Mouse (Mus musculus): ENCODE measurements at regions not wholly inside any gene's neighbourhood (a gene's known extent, or its start where the extent isn't known, plus 50 kb on each side); places are given as distances from the start of the nearest gene placed in this dataset.
A peak's percentile ranks its signal among the peaks of the same experiment; 100 is the strongest.

- ATAC-seq (ENCODE audit: low FRiP score) (peak; percentile 70), DNase-seq (ENCODE audit: low spot score, missing footprints) (peak; percentile 90)
- H3K36me3 ChIP-seq (ENCODE audit: control insufficient read depth, insufficient read depth, low read length), result no peaks in the 10 kb centered on the region
- 4% methylated on average over 36 of the region's 36 CpGs for WGBS
- H3K4me2 ChIP-seq, result peak overlapping the region; percentile 44
- peaks cover 6% of the 10 kb centered on the region; the same call in 1 of the 2 replicates for H3K4me1 ChIP-seq (ENCODE audit: control insufficient read depth, insufficient read depth, low read length)
- no peaks in the 10 kb centered on the region for H3K9me3 ChIP-seq (ENCODE audit: control insufficient read depth, low read length)
- H3K27ac ChIP-seq (ENCODE audit: low read depth, low read length), result no peak overlapping the region
- peak overlapping the region; percentile 1; the same call in 1 of the 2 replicates for H3K4me3 ChIP-seq (ENCODE audit: low read depth, low read length)
- 0 out of 2 replicates have a peak overlapping the region, but pooled peaks have one; percentile 34 for H3K9ac ChIP-seq (ENCODE audit: low read length)
- H3K27me3 ChIP-seq (ENCODE audit: control insufficient read depth, insufficient read depth, low read length), result peaks cover 22% of the 10 kb centered on the region
Measured at GRCm38 (mm10) chr12:118529428-118530361, 228.5 kb upstream of the Sp4 start.

GRCm38 (mm10) chr12:118521770-118522169 is 220.5 kb upstream of the Sp4 start:
- no peak overlapping the region for H3K4me3 ChIP-seq (ENCODE audit: low read depth, low read length)
- H3K9ac ChIP-seq (ENCODE audit: low read length), result no peak overlapping the region
- ATAC-seq (ENCODE audit: low FRiP score) (peak; percentile 23), DNase-seq (ENCODE audit: low spot score, missing footprints) (no peak)
- WGBS, result 16% methylated on average over 2 of the region's 2 CpGs
- no peak overlapping the region for H3K4me2 ChIP-seq
- H3K36me3 ChIP-seq (ENCODE audit: control insufficient read depth, insufficient read depth, low read length), result no peaks in the 10 kb centered on the region
- H3K27me3 ChIP-seq (ENCODE audit: control insufficient read depth, insufficient read depth, low read length), result no peaks in the 10 kb centered on the region
- peaks cover 2% of the 10 kb centered on the region for H3K4me1 ChIP-seq (ENCODE audit: control insufficient read depth, insufficient read depth, low read length)
- H3K9me3 ChIP-seq (ENCODE audit: control insufficient read depth, low read length), result no peaks in the 10 kb centered on the region
- H3K27ac ChIP-seq (ENCODE audit: low read depth, low read length), result no peak overlapping the region

- H3K4me1 ChIP-seq (ENCODE audit: control insufficient read depth, insufficient read depth, low read length), result peaks cover 2% of the 10 kb centered on the region
- H3K4me2 ChIP-seq, result no peak overlapping the region
- ATAC-seq (ENCODE audit: low FRiP score) (no peak), DNase-seq (ENCODE audit: low spot score, missing footprints) (no peak)
- WGBS, result 15% methylated on average over 1 of the region's 1 CpGs
- no peaks in the 10 kb centered on the region for H3K36me3 ChIP-seq (ENCODE audit: control insufficient read depth, insufficient read depth, low read length)
- no peaks in the 10 kb centered on the region for H3K9me3 ChIP-seq (ENCODE audit: control insufficient read depth, low read length)
- H3K4me3 ChIP-seq (ENCODE audit: low read depth, low read length), result no peak overlapping the region
- no peak overlapping the region for H3K27ac ChIP-seq (ENCODE audit: low read depth, low read length)
- no peak overlapping the region for H3K9ac ChIP-seq (ENCODE audit: low read length)
- H3K27me3 ChIP-seq (ENCODE audit: control insufficient read depth, insufficient read depth, low read length), result no peaks in the 10 kb centered on the region
Measured at GRCm38 (mm10) chr12:118521329-118521728, 220.1 kb upstream of the Sp4 start.

GRCm38 (mm10) chr12:118519801-118520327 is 218.6 kb upstream of the Sp4 start:
- WGBS, result 21% methylated on average over 10 of the region's 10 CpGs
- H3K9ac ChIP-seq (ENCODE audit: low read length), result no peak overlapping the region

GRCm38 (mm10) chr12:118510989-118511388 is 209.7 kb upstream of the Sp4 start:
- H3K9ac ChIP-seq (ENCODE audit: low read length), result no peak overlapping the region
- 75% methylated on average over 4 of the region's 4 CpGs for WGBS
- H3K4me3 ChIP-seq (ENCODE audit: low read depth, low read length), result no peak overlapping the region
- H3K4me2 ChIP-seq, result no peak overlapping the region
- H3K9me3 ChIP-seq (ENCODE audit: control insufficient read depth, low read length), result no peaks in the 10 kb centered on the region
- no peaks in the 10 kb centered on the region for H3K36me3 ChIP-seq (ENCODE audit: control insufficient read depth, insufficient read depth, low read length)
- no peaks in the 10 kb centered on the region; the same call in 1 of the 2 replicates for H3K4me1 ChIP-seq (ENCODE audit: control insufficient read depth, insufficient read depth, low read length)
- DNase-seq (ENCODE audit: low spot score, missing footprints), result no peak
- H3K27ac ChIP-seq (ENCODE audit: low read depth, low read length), result no peak overlapping the region
- no peaks in the 10 kb centered on the region for H3K27me3 ChIP-seq (ENCODE audit: control insufficient read depth, insufficient read depth, low read length)
- no peak for ATAC-seq (ENCODE audit: low FRiP score)

More at GRCm38 (mm10) chr12:118519801-118520327, 218.6 kb upstream of the Sp4 start:
- Histone ChIP-seq H3K27me3 (ENCODE audit: control insufficient read depth, insufficient read depth, low read length) (no peaks in the 10 kb centered on the region), H3K36me3 (ENCODE audit: control insufficient read depth, insufficient read depth, low read length) (no peaks in the 10 kb centered on the region), H3K4me3 (ENCODE audit: low read depth, low read length) (no peak overlapping the region), H3K4me2 (no peak overlapping the region), H3K4me1 (ENCODE audit: control insufficient read depth, insufficient read depth, low read length) (peaks cover 2% of the 10 kb centered on the region), H3K9me3 (ENCODE audit: control insufficient read depth, low read length) (no peaks in the 10 kb centered on the region), H3K27ac (ENCODE audit: low read depth, low read length) (no peak overlapping the region)
- ATAC-seq (ENCODE audit: low FRiP score) (no peak), DNase-seq (ENCODE audit: low spot score, missing footprints) (no peak)

GRCm38 (mm10) chr12:118508972-118509917 is 208.0 kb upstream of the Sp4 start:
- Histone ChIP-seq H3K27me3 (ENCODE audit: control insufficient read depth, insufficient read depth, low read length) (no peaks in the 10 kb centered on the region), H3K9me3 (ENCODE audit: control insufficient read depth, low read length) (no peaks in the 10 kb centered on the region), H3K4me1 (ENCODE audit: control insufficient read depth, insufficient read depth, low read length) (no peaks in the 10 kb centered on the region; the same call in 1 of the 2 replicates), H3K36me3 (ENCODE audit: control insufficient read depth, insufficient read depth, low read length) (no peaks in the 10 kb centered on the region), H3K9ac (ENCODE audit: low read length) (no peak overlapping the region), H3K4me3 (ENCODE audit: low read depth, low read length) (no peak overlapping the region), H3K4me2 (no peak overlapping the region), H3K27ac (ENCODE audit: low read depth, low read length) (no peak overlapping the region)
- ATAC-seq (ENCODE audit: low FRiP score) (no peak), DNase-seq (ENCODE audit: low spot score, missing footprints) (no peak)
- 82% methylated on average over 8 of the region's 8 CpGs for WGBS

GRCm38 (mm10) chr12:118500392-118500791 is 199.2 kb upstream of the Sp4 start:
- H3K4me2 ChIP-seq, result no peak overlapping the region
- H3K4me1 ChIP-seq (ENCODE audit: control insufficient read depth, insufficient read depth, low read length), result no peaks in the 10 kb centered on the region
- ATAC-seq (ENCODE audit: low FRiP score) (no peak), DNase-seq (ENCODE audit: low spot score, missing footprints) (no peak)
- WGBS, result 72% methylated on average over 5 of the region's 5 CpGs
- no peak overlapping the region for H3K27ac ChIP-seq (ENCODE audit: low read depth, low read length)
- H3K36me3 ChIP-seq (ENCODE audit: control insufficient read depth, insufficient read depth, low read length), result no peaks in the 10 kb centered on the region
- no peak overlapping the region for H3K4me3 ChIP-seq (ENCODE audit: low read depth, low read length)
- H3K9ac ChIP-seq (ENCODE audit: low read length), result no peak overlapping the region
- H3K27me3 ChIP-seq (ENCODE audit: control insufficient read depth, insufficient read depth, low read length), result no peaks in the 10 kb centered on the region
- no peaks in the 10 kb centered on the region for H3K9me3 ChIP-seq (ENCODE audit: control insufficient read depth, low read length)

GRCm38 (mm10) chr12:118488038-118488437 is 186.8 kb upstream of the Sp4 start:
- Histone ChIP-seq H3K4me2 (no peak overlapping the region), H3K4me3 (ENCODE audit: low read depth, low read length) (no peak overlapping the region), H3K27me3 (ENCODE audit: control insufficient read depth, insufficient read depth, low read length) (no peaks in the 10 kb centered on the region), H3K36me3 (ENCODE audit: control insufficient read depth, insufficient read depth, low read length) (no peaks in the 10 kb centered on the region), H3K27ac (ENCODE audit: low read depth, low read length) (no peak overlapping the region), H3K9me3 (ENCODE audit: control insufficient read depth, low read length) (no peaks in the 10 kb centered on the region), H3K9ac (ENCODE audit: low read length) (no peak overlapping the region), H3K4me1 (ENCODE audit: control insufficient read depth, insufficient read depth, low read length) (no peaks in the 10 kb centered on the region)
- no peak for DNase-seq (ENCODE audit: low spot score, missing footprints)
- 78% methylated on average over 5 of the region's 5 CpGs for WGBS
- no peak for ATAC-seq (ENCODE audit: low FRiP score)
